Comparison of ENCODE assay signal across 8 mouse cellular contexts in the genomic region with DNA sequence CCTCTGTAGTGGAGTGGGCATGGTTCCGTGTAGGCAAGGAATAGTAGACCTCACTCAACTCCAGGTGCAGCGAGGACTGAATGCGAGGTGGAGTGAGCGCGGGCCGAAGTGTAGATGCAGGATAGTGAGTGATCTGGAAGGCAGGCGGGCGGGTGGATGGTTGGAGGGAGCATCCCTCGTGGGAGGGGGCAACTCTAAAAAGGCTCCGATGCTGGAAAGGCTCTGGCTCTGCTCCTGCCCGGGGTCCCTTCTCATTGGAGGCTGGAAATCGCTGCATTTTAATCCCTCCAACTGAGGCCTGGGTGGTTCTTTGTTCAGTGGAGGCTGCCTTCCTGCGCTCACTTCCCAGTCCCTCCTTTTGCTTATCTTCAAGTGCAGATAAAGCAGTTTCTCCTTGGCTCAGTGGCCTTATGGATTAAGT. TPM values are rescaled to one million over a fixed set of nuclear protein-coding genes. Genes with fewer than 3 reads are reported as not detected.
DNase-seq lines count a peak whose midpoint lies in the region; ATAC-seq and TF ChIP-seq lines count a peak whose summit lies in the region.

No protein-coding gene starts in this region.

- peak overlapping the region; percentile 80 for H3K4me2 ChIP-seq in kidney, embryonic 14.5 days (replicated peaks; ENCODE audit: low read depth, low read length)
- peak overlapping the region; percentile 97 for H3K4me2 ChIP-seq in hindbrain, embryonic 13.5 days
- H3K4me2 ChIP-seq in midbrain, embryonic 14.5 days (ENCODE audit: low read length) = peak overlapping the region; percentile 69

- H3K4me3 ChIP-seq in kidney, embryonic 14.5 days (ENCODE audit: low read length) = peak overlapping the region; percentile 92
- peak overlapping the region; percentile 86 for H3K4me3 ChIP-seq in hindbrain, embryonic 13.5 days
- H3K4me3 ChIP-seq in midbrain, embryonic 14.5 days (replicated peaks; ENCODE audit: low read depth, low read length) = peak overlapping the region; percentile 91

- H3K27me3 ChIP-seq in kidney, embryonic 14.5 days (ENCODE audit: control insufficient read depth, insufficient read depth, low read length) = no peaks in the 10 kb centered on the region
- no peaks in the 10 kb centered on the region for H3K27me3 ChIP-seq in hindbrain, embryonic 13.5 days
- no peaks in the 10 kb centered on the region for H3K27me3 ChIP-seq in midbrain, embryonic 14.5 days (ENCODE audit: control insufficient read depth, insufficient read depth, low read length)

- no peak for ATAC-seq in kidney, embryonic 14.5 days (ENCODE audit: low FRiP score, low TSS enrichment)
- no peak; the same call in 1 of the 2 replicates for ATAC-seq in hindbrain, embryonic 13.5 days (ENCODE audit: low FRiP score)
- 0 out of 2 replicates have a peak, but pooled peaks have one; percentile 3 for ATAC-seq in midbrain, embryonic 14.5 days (ENCODE audit: low FRiP score, low TSS enrichment)
- ATAC-seq in monocyte, adult 5-6 weeks (replicated peaks; ENCODE audit: insufficient number of reproducible peaks, low FRiP score, low TSS enrichment, poor library complexity, severe bottlenecking) = no peak; the same call in none of the 2 replicates

- WGBS in kidney, embryonic 14.5 days = under 1% methylated on average over 13 of the region's 13 CpGs
- 0% methylated on average over 13 of the region's 13 CpGs for WGBS in hindbrain, embryonic 13.5 days
- under 1% methylated on average over 13 of the region's 13 CpGs for WGBS in midbrain, embryonic 14.5 days

- TF ChIP-seq CTCF in brain, embryonic 14.5 days (IDR thresholded peaks at IDR 0.05; ENCODE audit: borderline replicate concordance, extremely low read depth, insufficient read depth, insufficient read length) = no peak

- peaks cover 14% of the 10 kb centered on the region for H3K4me1 ChIP-seq in kidney, embryonic 14.5 days (ENCODE audit: control insufficient read depth, insufficient read depth, low read length)
- H3K4me1 ChIP-seq in hindbrain, embryonic 13.5 days (replicated peaks) = peaks cover 38% of the 10 kb centered on the region
- H3K4me1 ChIP-seq in midbrain, embryonic 14.5 days (ENCODE audit: control insufficient read depth, insufficient read depth, low read length) = peaks cover 29% of the 10 kb centered on the region

- peak overlapping the region; percentile 99 for H3K27ac ChIP-seq in kidney, embryonic 14.5 days (ENCODE audit: low read depth, low read length)
- H3K27ac ChIP-seq in hindbrain, embryonic 13.5 days = peak overlapping the region; percentile 100
- H3K27ac ChIP-seq in midbrain, embryonic 14.5 days (replicated peaks; ENCODE audit: low read depth, low read length) = peak overlapping the region; percentile 100

- intact Hi-C loops in gastrocnemius, postnatal 36 days (cut with DNase I) = no loop called here

- no peak; the same call in 1 of the 2 replicates for TF ChIP-seq POLR2A in brain, embryonic 14.5 days (IDR thresholded peaks at IDR 0.05; ENCODE audit: borderline replicate concordance, extremely low read depth, insufficient read depth, insufficient read length, poor library complexity, severe bottlenecking)

- no peaks in the 10 kb centered on the region for H3K9me3 ChIP-seq in kidney, embryonic 14.5 days (ENCODE audit: control insufficient read depth, low read length)
- no peaks in the 10 kb centered on the region for H3K9me3 ChIP-seq in hindbrain, embryonic 13.5 days
- H3K9me3 ChIP-seq in midbrain, embryonic 14.5 days (ENCODE audit: control insufficient read depth, low read length) = no peaks in the 10 kb centered on the region

- DNase-seq in kidney, postnatal 14 days = no peak
- peak; percentile 89 for DNase-seq in brain, embryonic 14.5 days (ENCODE audit: low read depth)
- peak; percentile 80 for DNase-seq in midbrain, embryonic 14.5 days
- DNase-seq in gastrocnemius, postnatal 36 days = no peak
- no peak for DNase-seq in embryo, embryonic 11 days

- H3K9ac ChIP-seq in kidney, embryonic 14.5 days (ENCODE audit: low read depth, low read length) = peak overlapping the region; percentile 98; the same call in 1 of the 2 replicates
- H3K9ac ChIP-seq in hindbrain, embryonic 13.5 days = peak overlapping the region; percentile 99
- peak overlapping the region; percentile 98 for H3K9ac ChIP-seq in midbrain, embryonic 14.5 days (replicated peaks; ENCODE audit: low read length)

- H3K36me3 ChIP-seq in kidney, embryonic 14.5 days (ENCODE audit: control insufficient read depth, insufficient read depth, low read length) = no peaks in the 10 kb centered on the region; the same call in 1 of the 2 replicates
- 0 out of 2 replicates have a peak, but pooled peaks cover 2% of the 10 kb centered on the region for H3K36me3 ChIP-seq in hindbrain, embryonic 13.5 days
- peaks cover 3% of the 10 kb centered on the region; the same call in 1 of the 2 replicates for H3K36me3 ChIP-seq in midbrain, embryonic 14.5 days (ENCODE audit: control insufficient read depth, insufficient read depth, low read length)

RNA-seq across cellular contexts. Expression of a gene that starts 1.3 kb away (rescaled TPM):
- 22.3 and 25.3 TPM in 2 replicates for polyA plus RNA-seq in kidney, embryonic 14.5 days (2014; fragmentation: Nextera tagmentation; extraction: Ambion mirVana)
- polyA plus RNA-seq in brain, embryonic 14.5 days (2012; rRNA removed) = 87.0 and 105 TPM in 2 replicates
- 16.4 and 16.9 TPM in 2 replicates for polyA plus RNA-seq in hindbrain, embryonic 13.5 days (2015; fragmentation: Nextera tagmentation; extraction: Ambion mirVana)
- 21.9 and 25.4 TPM in 2 replicates for polyA plus RNA-seq in midbrain, embryonic 14.5 days (2014; fragmentation: Nextera tagmentation; extraction: Ambion mirVana)
- 1 to 10 TPM; 1.4 to 1.5 TPM for total RNA-seq in gastrocnemius, postnatal 36 days (2021)
- total RNA-seq in monocyte, adult 5-6 weeks (2017) = 0.10 to 0.43 TPM in 2 of 3 replicates, not detected in the other

RNA-seq across cellular contexts. Expression of a gene that starts 15.7 kb away (rescaled TPM):
- polyA plus RNA-seq in kidney, embryonic 14.5 days (2014; fragmentation: Nextera tagmentation; extraction: Ambion mirVana) = 51.1 and 62.2 TPM in 2 replicates
- polyA plus RNA-seq in brain, embryonic 14.5 days (2012; rRNA removed) = 18.1 and 19.9 TPM in 2 replicates
- polyA plus RNA-seq in hindbrain, embryonic 13.5 days (2015; fragmentation: Nextera tagmentation; extraction: Ambion mirVana) = 20.1 and 21.5 TPM in 2 replicates
- polyA plus RNA-seq in midbrain, embryonic 14.5 days (2014; fragmentation: Nextera tagmentation; extraction: Ambion mirVana) = 18.0 and 19.3 TPM in 2 replicates
- total RNA-seq in gastrocnemius, postnatal 36 days (2021) = 1 to 10 TPM in 1 of 2 experiments, under 1 TPM in 1; 0.84 to 2.1 TPM
- total RNA-seq in monocyte, adult 5-6 weeks (2017) = 0.10 to 0.75 TPM in 2 of 3 replicates, not detected in the other

RNA-seq across cellular contexts. Expression of a gene that starts 16.3 kb away (rescaled TPM):
- 0.37 TPM in 2 replicates for polyA plus RNA-seq in kidney, embryonic 14.5 days (2014; fragmentation: Nextera tagmentation; extraction: Ambion mirVana)
- 1.4 and 2.6 TPM in 2 replicates for polyA plus RNA-seq in brain, embryonic 14.5 days (2012; rRNA removed)
- 1.9 and 3.9 TPM in 2 replicates for polyA plus RNA-seq in hindbrain, embryonic 13.5 days (2015; fragmentation: Nextera tagmentation; extraction: Ambion mirVana)
- polyA plus RNA-seq in midbrain, embryonic 14.5 days (2014; fragmentation: Nextera tagmentation; extraction: Ambion mirVana) = 1.0 and 1.1 TPM in 2 replicates
- not detected for total RNA-seq in gastrocnemius, postnatal 36 days (2021)
- total RNA-seq in monocyte, adult 5-6 weeks (2017) = not detected in 3 replicates

RNA-seq across cellular contexts. Expression of a gene that starts 22.7 kb away (rescaled TPM):
- 1.7 and 2.4 TPM in 2 replicates for polyA plus RNA-seq in kidney, embryonic 14.5 days (2014; fragmentation: Nextera tagmentation; extraction: Ambion mirVana)
- polyA plus RNA-seq in brain, embryonic 14.5 days (2012; rRNA removed) = 25.8 and 33.1 TPM in 2 replicates
- 28.1 and 34.2 TPM in 2 replicates for polyA plus RNA-seq in hindbrain, embryonic 13.5 days (2015; fragmentation: Nextera tagmentation; extraction: Ambion mirVana)
- 40.1 and 49.0 TPM in 2 replicates for polyA plus RNA-seq in midbrain, embryonic 14.5 days (2014; fragmentation: Nextera tagmentation; extraction: Ambion mirVana)
- total RNA-seq in gastrocnemius, postnatal 36 days (2021) = not detected
- total RNA-seq in monocyte, adult 5-6 weeks (2017) = not detected in 3 replicates

RNA-seq across cellular contexts. Expression of a gene that starts 55.3 kb away (rescaled TPM):
- 0.57 and 0.61 TPM in 2 replicates for polyA plus RNA-seq in kidney, embryonic 14.5 days (2014; fragmentation: Nextera tagmentation; extraction: Ambion mirVana)
- 0.62 and 0.70 TPM in 2 replicates for polyA plus RNA-seq in brain, embryonic 14.5 days (2012; rRNA removed)
- 0.97 and 1.5 TPM in 2 replicates for polyA plus RNA-seq in hindbrain, embryonic 13.5 days (2015; fragmentation: Nextera tagmentation; extraction: Ambion mirVana)
- 0.62 and 1.2 TPM in 2 replicates for polyA plus RNA-seq in midbrain, embryonic 14.5 days (2014; fragmentation: Nextera tagmentation; extraction: Ambion mirVana)
- total RNA-seq in gastrocnemius, postnatal 36 days (2021) = 1 to 10 TPM in 1 of 2 experiments, under 1 TPM in 1; 0.62 to 1.5 TPM
- not detected in 3 replicates for total RNA-seq in monocyte, adult 5-6 weeks (2017)

Comparison
In these comparisons a context has a peak if more than half of its experiments do, and no peak if none do; other contexts are left out.
1. DNase-seq: peak in brain, embryonic 14.5 days (single experiment) and midbrain, embryonic 14.5 days (single experiment); none in kidney, postnatal 14 days (single experiment), gastrocnemius, postnatal 36 days (0 of 2) and embryo, embryonic 11 days (single experiment).
2. Peak in every context shown above with its lines, with median percentiles within 50 percentile points of each other: H3K27ac ChIP-seq, H3K4me2 ChIP-seq, H3K4me3 ChIP-seq and H3K9ac ChIP-seq.